Mouse (Mus musculus): ENCODE measurements around the gene Lrba. TPM values are rescaled to one million over a fixed set of nuclear protein-coding genes. Genes with fewer than 3 reads are reported as not detected.
A peak's percentile ranks its signal among the peaks of the same experiment; 100 is the strongest.

Gene Lrba
- polyA plus RNA-seq, 1 experiment from 2014 or later = 2.2 TPM

- Histone ChIP-seq H3K9me3 (replicated peaks) (no peaks in the 10 kb centered on the region), H3K27ac (no peak overlapping the region), H3K4me3 (replicated peaks) (no peak overlapping the region), H3K9ac (no peak overlapping the region), H3K4me1 (replicated peaks) (no peaks in the 10 kb centered on the region), H3K4me2 (no peak overlapping the region), H3K36me3 (no peaks in the 10 kb centered on the region), H3K27me3 (no peaks in the 10 kb centered on the region)
- no peak for ATAC-seq (ENCODE audit: low read depth)
- DNase-seq = no peak
- 56% methylated on average over 10 of the region's 10 CpGs for WGBS (ENCODE audit: insufficient replicate concordance)
Measured at GRCm38 (mm10) chr3:86210267-86210939, 14.1 kb upstream of the Lrba start.

GRCm38 (mm10) chr3:86210959-86211358 lies 13.5 kb upstream of the Lrba start:
- WGBS (ENCODE audit: insufficient replicate concordance) = 56% methylated on average over 3 of the region's 3 CpGs
- no peaks in the 10 kb centered on the region for H3K9me3 ChIP-seq (replicated peaks)
- H3K4me2 ChIP-seq = no peak overlapping the region
- H3K27ac ChIP-seq = no peak overlapping the region
- no peaks in the 10 kb centered on the region for H3K36me3 ChIP-seq
- no peak overlapping the region for H3K9ac ChIP-seq
- H3K4me3 ChIP-seq (replicated peaks) = no peak overlapping the region
- DNase-seq = no peak
- ATAC-seq (ENCODE audit: low read depth) = no peak
- no peaks in the 10 kb centered on the region for H3K4me1 ChIP-seq (replicated peaks)
- H3K27me3 ChIP-seq = no peaks in the 10 kb centered on the region

GRCm38 (mm10) chr3:86214248-86214647 lies 10.2 kb upstream of the Lrba start:
- no peaks in the 10 kb centered on the region for H3K27me3 ChIP-seq
- no peak overlapping the region for H3K9ac ChIP-seq
- no peaks in the 10 kb centered on the region for H3K36me3 ChIP-seq
- DNase-seq = no peak
- H3K4me3 ChIP-seq (replicated peaks) = no peak overlapping the region
- no peaks in the 10 kb centered on the region for H3K9me3 ChIP-seq (replicated peaks)
- H3K4me1 ChIP-seq (replicated peaks) = no peaks in the 10 kb centered on the region
- no peak overlapping the region for H3K27ac ChIP-seq
- no peak overlapping the region for H3K4me2 ChIP-seq
- no peak for ATAC-seq (ENCODE audit: low read depth)
- WGBS (ENCODE audit: insufficient replicate concordance) = 66% methylated on average over 4 of the region's 4 CpGs

GRCm38 (mm10) chr3:86223634-86224313 lies 706 bp upstream of the Lrba start:
- Histone ChIP-seq H3K36me3 (peaks cover 3% of the 10 kb centered on the region; the same call in 1 of the 2 replicates), H3K4me3 (replicated peaks) (peak overlapping the region; percentile 95), H3K9ac (peak overlapping the region; percentile 96), H3K9me3 (replicated peaks) (no peaks in the 10 kb centered on the region), H3K27me3 (no peaks in the 10 kb centered on the region; the same call in 1 of the 2 replicates), H3K4me1 (replicated peaks) (peaks cover 21% of the 10 kb centered on the region), H3K4me2 (peak overlapping the region; percentile 96), H3K27ac (peak overlapping the region; percentile 94)
- peak; percentile 81 for DNase-seq
- under 1% methylated on average over 79 of the region's 79 CpGs for WGBS (ENCODE audit: insufficient replicate concordance)
- peak; percentile 94 for ATAC-seq (ENCODE audit: low read depth)

GRCm38 (mm10) chr3:86224314-86224563 lies 241 bp upstream of the Lrba start:
- H3K4me3 ChIP-seq (replicated peaks) = peak overlapping the region; percentile 95
- WGBS (ENCODE audit: insufficient replicate concordance) = 0% methylated on average over 28 of the region's 28 CpGs

GRCm38 (mm10) chr3:86231532-86232086 lies 7.1 kb downstream of the Lrba start:
- Histone ChIP-seq H3K4me3 (replicated peaks) (no peak overlapping the region), H3K4me1 (replicated peaks) (peaks cover 8% of the 10 kb centered on the region), H3K9ac (no peak overlapping the region), H3K27ac (no peak overlapping the region), H3K27me3 (no peaks in the 10 kb centered on the region), H3K9me3 (replicated peaks) (no peaks in the 10 kb centered on the region), H3K4me2 (no peak overlapping the region), H3K36me3 (peaks cover 5% of the 10 kb centered on the region)
- ATAC-seq (ENCODE audit: low read depth) = no peak
- 71% methylated on average over 1 of the region's 1 CpGs for WGBS (ENCODE audit: insufficient replicate concordance)
- no peak for DNase-seq

More at GRCm38 (mm10) chr3:86224314-86224563, 241 bp upstream of the Lrba start:
- no peak for DNase-seq
- Histone ChIP-seq H3K9ac (peak overlapping the region; percentile 96), H3K4me1 (replicated peaks) (peaks cover 21% of the 10 kb centered on the region), H3K36me3 (peaks cover 4% of the 10 kb centered on the region), H3K27me3 (no peaks in the 10 kb centered on the region; the same call in 1 of the 2 replicates), H3K27ac (peak overlapping the region; percentile 94), H3K4me2 (peak overlapping the region; percentile 96), H3K9me3 (replicated peaks) (no peaks in the 10 kb centered on the region)
- ATAC-seq (ENCODE audit: low read depth) = no peak

GRCm38 (mm10) chr3:86247193-86247592 lies 22.7 kb downstream of the Lrba start:
- Histone ChIP-seq H3K4me1 (replicated peaks) (peaks cover 22% of the 10 kb centered on the region), H3K9ac (no peak overlapping the region), H3K36me3 (no peaks in the 10 kb centered on the region), H3K9me3 (replicated peaks) (no peaks in the 10 kb centered on the region), H3K4me3 (replicated peaks) (no peak overlapping the region), H3K27me3 (no peaks in the 10 kb centered on the region), H3K27ac (0 out of 2 replicates have a peak overlapping the region, but pooled peaks have one; percentile 5), H3K4me2 (no peak overlapping the region)
- 79% methylated on average over 8 of the region's 8 CpGs for WGBS (ENCODE audit: insufficient replicate concordance)
- ATAC-seq (ENCODE audit: low read depth) = no peak
- DNase-seq = no peak

- Histone ChIP-seq H3K27ac (peak overlapping the region; percentile 85), H3K9me3 (replicated peaks) (no peaks in the 10 kb centered on the region), H3K4me1 (replicated peaks) (peaks cover 37% of the 10 kb centered on the region), H3K9ac (peak overlapping the region; percentile 61), H3K4me3 (replicated peaks) (peak overlapping the region; percentile 47), H3K4me2 (peak overlapping the region; percentile 70), H3K27me3 (no peaks in the 10 kb centered on the region), H3K36me3 (no peaks in the 10 kb centered on the region)
- ATAC-seq (ENCODE audit: low read depth) (peak; percentile 99), DNase-seq (peak; percentile 67)
- 3% methylated on average over 1 of the region's 1 CpGs for WGBS (ENCODE audit: insufficient replicate concordance)
Measured at GRCm38 (mm10) chr3:86251212-86251611, 26.7 kb downstream of the Lrba start.

- H3K9ac ChIP-seq = 0 out of 2 replicates have a peak overlapping the region, but pooled peaks have one; percentile 29
- peak overlapping the region; percentile 31 for H3K4me2 ChIP-seq
- no peak for DNase-seq
- H3K9me3 ChIP-seq (replicated peaks) = no peaks in the 10 kb centered on the region
- peak overlapping the region; percentile 62 for H3K27ac ChIP-seq
- no peak for ATAC-seq (ENCODE audit: low read depth)
- H3K4me3 ChIP-seq (replicated peaks) = no peak overlapping the region
- peaks cover 37% of the 10 kb centered on the region for H3K4me1 ChIP-seq (replicated peaks)
- no peaks in the 10 kb centered on the region for H3K36me3 ChIP-seq
- no peaks in the 10 kb centered on the region for H3K27me3 ChIP-seq
Measured at GRCm38 (mm10) chr3:86252588-86252987, 28.1 kb downstream of the Lrba start.

GRCm38 (mm10) chr3:86253071-86253470 lies 28.6 kb downstream of the Lrba start:
- peak overlapping the region; percentile 31; the same call in 1 of the 2 replicates for H3K4me2 ChIP-seq
- ATAC-seq (ENCODE audit: low read depth) = no peak
- DNase-seq = no peak
- peaks cover 37% of the 10 kb centered on the region for H3K4me1 ChIP-seq (replicated peaks)
- H3K36me3 ChIP-seq = no peaks in the 10 kb centered on the region
- no peaks in the 10 kb centered on the region for H3K9me3 ChIP-seq (replicated peaks)
- H3K9ac ChIP-seq = 0 out of 2 replicates have a peak overlapping the region, but pooled peaks have one; percentile 29
- H3K4me3 ChIP-seq (replicated peaks) = no peak overlapping the region
- WGBS (ENCODE audit: insufficient replicate concordance) = 41% methylated on average over 3 of the region's 3 CpGs
- no peaks in the 10 kb centered on the region for H3K27me3 ChIP-seq
- peak overlapping the region; percentile 62 for H3K27ac ChIP-seq

GRCm38 (mm10) chr3:86253791-86254190 lies 29.3 kb downstream of the Lrba start:
- Histone ChIP-seq H3K36me3 (no peaks in the 10 kb centered on the region), H3K4me2 (no peak overlapping the region), H3K4me1 (replicated peaks) (peaks cover 32% of the 10 kb centered on the region), H3K27me3 (no peaks in the 10 kb centered on the region), H3K9me3 (replicated peaks) (no peaks in the 10 kb centered on the region), H3K9ac (no peak overlapping the region), H3K27ac (peak overlapping the region; percentile 53), H3K4me3 (replicated peaks) (no peak overlapping the region)
- ATAC-seq (ENCODE audit: low read depth) (no peak), DNase-seq (no peak)
- WGBS (ENCODE audit: insufficient replicate concordance) = 60% methylated on average over 1 of the region's 1 CpGs

Data from liver, embryonic 13.5 days (tissue).